Mouse (Mus musculus) c-Kit-positive CD71-positive TER-119-positive erythroid progenitor cells, embryonic 14.5 days (primary cell): ENCODE measurements at regions not wholly inside any gene's neighbourhood (a gene's known extent, or its start where the extent isn't known, plus 50 kb on each side); places are given as distances from the start of the nearest gene placed in this dataset.

Experiments used
- DNase-seq: peaks from one replicate; pipeline ENCODE4 v3.0.0-alpha.2; 2013; ENCODE audit warnings: low spot score

- DNase-seq = no peak
These were observed 2151.8 kb downstream of the 4930444P10Rik start for GRCm38 (mm10) chr1:13941351-13941750.

- DNase-seq = no peak
These were observed 2154.8 kb downstream of the 4930444P10Rik start for GRCm38 (mm10) chr1:13938344-13938743.

GRCm38 (mm10) chr1:13935938-13936491 lies 2157.1 kb downstream of the 4930444P10Rik start:
- DNase-seq = no peak

- DNase-seq = no peak
These were observed 2164.4 kb downstream of the 4930444P10Rik start for GRCm38 (mm10) chr1:13928679-13929078.

- DNase-seq = no peak
These were observed 2165.2 kb downstream of the 4930444P10Rik start for GRCm38 (mm10) chr1:13927964-13928363.

GRCm38 (mm10) chr1:13925994-13926393 lies 2167.1 kb downstream of the 4930444P10Rik start:
- DNase-seq = no peak

- no peak for DNase-seq
These were observed 2177.9 kb downstream of the 4930444P10Rik start for GRCm38 (mm10) chr1:13915216-13915615.

GRCm38 (mm10) chr1:13879126-13879525 lies 2214.0 kb downstream of the 4930444P10Rik start:
- DNase-seq = no peak

- DNase-seq = no peak
These were observed 2219.2 kb downstream of the 4930444P10Rik start for GRCm38 (mm10) chr1:13873925-13874324.

- DNase-seq = no peak
These were observed 2220.6 kb downstream of the 4930444P10Rik start for GRCm38 (mm10) chr1:13872536-13872935.

GRCm38 (mm10) chr1:13870631-13871286 lies 2222.4 kb downstream of the 4930444P10Rik start:
- DNase-seq = no peak

- no peak for DNase-seq
These were observed 2227.4 kb downstream of the 4930444P10Rik start for GRCm38 (mm10) chr1:13865713-13866112.

GRCm38 (mm10) chr1:13863712-13864111 lies 2229.4 kb downstream of the 4930444P10Rik start:
- no peak for DNase-seq

- DNase-seq = no peak
These were observed 2232.0 kb downstream of the 4930444P10Rik start for GRCm38 (mm10) chr1:13861070-13861511.

- no peak for DNase-seq
These were observed 2232.7 kb downstream of the 4930444P10Rik start for GRCm38 (mm10) chr1:13860469-13860868.

GRCm38 (mm10) chr1:13859723-13860122 lies 2233.4 kb downstream of the 4930444P10Rik start:
- no peak for DNase-seq

- DNase-seq = no peak
These were observed 2234.6 kb downstream of the 4930444P10Rik start for GRCm38 (mm10) chr1:13858371-13859018.

- no peak for DNase-seq
These were observed 2236.1 kb downstream of the 4930444P10Rik start for GRCm38 (mm10) chr1:13856998-13857397.

- no peak for DNase-seq
These were observed 2242.0 kb downstream of the 4930444P10Rik start for GRCm38 (mm10) chr1:13851144-13851543.

- no peak for DNase-seq
These were observed 2244.1 kb downstream of the 4930444P10Rik start for GRCm38 (mm10) chr1:13849071-13849470.

GRCm38 (mm10) chr1:13846336-13846865 lies 2246.7 kb downstream of the 4930444P10Rik start:
- DNase-seq = no peak

GRCm38 (mm10) chr1:13840309-13840622 lies 2252.9 kb downstream of the 4930444P10Rik start:
- no peak for DNase-seq
